Mouse (Mus musculus) embryonic facial prominence, embryonic 12.5 days (tissue): ENCODE data around the gene U2af1. TPM values are rescaled to one million over a fixed set of nuclear protein-coding genes. Genes with fewer than 3 reads are reported as not detected.

ENCODE experiments used
- ATAC-seq: fragments of 200-750 bp; cut with Nextera tagmentation; 2 replicates; pipeline ENCODE4 v1.8.0; 2017; ENCODE audit not compliant: insufficient number of reproducible peaks, insufficient read depth, low FRiP score, low TSS enrichment
- H3K27ac ChIP-seq: fragments of 300-500 bp; sonication (generic); 2 replicates; pipeline ENCODE4 v1.5.1; 2016; ENCODE audit warnings: mild to moderate bottlenecking
- H3K27me3 ChIP-seq: fragments of 300-500 bp; sonication (generic); 2 replicates; pipeline ENCODE4 v1.6.1; 2016; ENCODE audit warnings: mild to moderate bottlenecking, moderate library complexity
- H3K36me3 ChIP-seq: fragments of 300-500 bp; sonication (generic); 2 replicates; pipeline ENCODE4 v1.6.1; 2016; ENCODE audit warnings: mild to moderate bottlenecking
- H3K4me1 ChIP-seq: fragments of 300-500 bp; sonication (generic); 2 replicates; pipeline ENCODE4 v1.6.1; 2016
- H3K4me2 ChIP-seq: fragments of 300-500 bp; sonication (generic); replicated peaks from 2 replicates; pipeline ENCODE4 v1.6.1; 2016; ENCODE audit warnings: mild to moderate bottlenecking, moderate library complexity
- H3K4me3 ChIP-seq: fragments of 300-500 bp; sonication (generic); 2 replicates; pipeline ENCODE4 v1.5.1; 2016; ENCODE audit warnings: mild to moderate bottlenecking
- H3K9ac ChIP-seq: fragments of 300-500 bp; sonication (generic); 2 replicates; pipeline ENCODE4 v1.6.1; 2016; ENCODE audit warnings: mild to moderate bottlenecking, moderate library complexity
- H3K9me3 ChIP-seq: fragments of 300-500 bp; sonication (generic); 2 replicates; pipeline ENCODE4 v1.6.1; 2016; ENCODE audit warnings: mild to moderate bottlenecking, moderate library complexity
- WGBS: fragments of 180-500 bp; shearing (Covaris S2); methylation state at CpG from one replicate; pipeline ENCODE4 v1.1.7; 2016; 5-methylcytosine and 5-hydroxymethylcytosine counted together
- polyA plus RNA-seq: library from polyadenylated mRNA; unstranded; fragments of >200 nt; fragmentation: Nextera tagmentation; extraction: Ambion mirVana; gene quantifications from 2 replicates; pipeline ENCODE4 v1.2.1, GENCODE M21; 2016

Gene U2af1
- polyA plus RNA-seq, 1 experiment from 2014 or later = 378 TPM

- ATAC-seq = no peak
- Histone ChIP-seq H3K9ac (no peak overlapping the region), H3K4me3 (no peak overlapping the region), H3K36me3 (peaks cover 26% of the 10 kb centered on the region), H3K4me2 (no peak overlapping the region), H3K9me3 (no peaks in the 10 kb centered on the region), H3K4me1 (no peaks in the 10 kb centered on the region), H3K27me3 (no peaks in the 10 kb centered on the region), H3K27ac (no peak overlapping the region)
- 83% methylated on average over 8 of the region's 8 CpGs for WGBS
Measured at GRCm38 (mm10) chr17:31607256-31607951, 51.3 kb downstream of the U2af1 start.

GRCm38 (mm10) chr17:31606424-31606823 lies 52.3 kb downstream of the U2af1 start:
- Histone ChIP-seq H3K4me2 (no peak overlapping the region), H3K9ac (no peak overlapping the region), H3K27me3 (no peaks in the 10 kb centered on the region), H3K27ac (no peak overlapping the region), H3K4me3 (no peak overlapping the region), H3K9me3 (no peaks in the 10 kb centered on the region), H3K4me1 (no peaks in the 10 kb centered on the region), H3K36me3 (peaks cover 33% of the 10 kb centered on the region)
- no peak for ATAC-seq
- WGBS = 80% methylated on average over 7 of the region's 7 CpGs

DNA sequence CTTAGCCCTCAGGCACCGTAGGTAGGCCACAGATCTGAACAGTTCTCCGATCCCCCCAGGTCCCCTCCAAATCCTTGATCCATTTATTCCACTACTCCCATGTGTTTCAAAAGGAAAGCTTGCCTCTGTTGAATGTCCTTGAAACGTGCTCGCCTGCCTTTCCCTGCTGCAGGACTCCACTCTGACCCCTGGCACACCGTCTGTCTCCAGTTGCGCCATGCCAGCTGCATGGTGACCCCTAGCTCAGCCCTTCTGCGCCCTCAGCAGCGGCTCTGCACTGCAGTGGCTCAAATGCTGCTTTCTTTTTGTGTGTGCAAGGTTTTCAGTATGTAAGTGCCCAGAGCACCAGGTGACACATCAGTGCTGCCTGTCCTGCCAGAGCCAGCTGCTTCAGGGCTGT lies 60.1 kb downstream of the U2af1 start:
- ATAC-seq = no peak
- Histone ChIP-seq H3K27me3 (no peaks in the 10 kb centered on the region), H3K9ac (no peak overlapping the region), H3K27ac (no peak overlapping the region), H3K36me3 (peaks cover 40% of the 10 kb centered on the region), H3K9me3 (no peaks in the 10 kb centered on the region), H3K4me2 (no peak overlapping the region), H3K4me1 (no peaks in the 10 kb centered on the region), H3K4me3 (no peak overlapping the region)
- 84% methylated on average over 8 of the region's 8 CpGs for WGBS

DNA sequence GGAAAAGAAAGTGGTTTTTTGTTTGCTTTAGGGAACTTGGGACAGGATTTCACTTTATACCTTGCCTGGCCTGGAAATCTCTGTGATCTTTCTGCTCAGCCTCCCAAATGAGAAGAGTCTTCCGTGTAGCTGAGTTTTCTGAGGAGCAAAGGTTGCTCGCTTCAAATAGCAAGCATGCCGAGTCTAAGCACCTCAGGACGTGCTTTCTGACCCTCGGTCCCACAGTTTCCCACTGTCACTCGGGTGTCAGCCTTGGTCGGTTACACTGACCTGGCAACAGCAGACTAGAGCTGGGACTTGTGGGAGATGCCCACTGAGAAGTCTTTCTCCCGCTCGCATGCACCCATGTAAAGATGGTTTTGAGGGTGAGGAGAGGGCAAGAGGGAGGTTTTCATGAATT lies 60.7 kb downstream of the U2af1 start:
- Histone ChIP-seq H3K36me3 (peaks cover 35% of the 10 kb centered on the region), H3K4me3 (no peak overlapping the region), H3K27ac (no peak overlapping the region), H3K4me2 (no peak overlapping the region), H3K27me3 (no peaks in the 10 kb centered on the region), H3K4me1 (no peaks in the 10 kb centered on the region), H3K9ac (no peak overlapping the region), H3K9me3 (no peaks in the 10 kb centered on the region)
- ATAC-seq = no peak
- WGBS = 91% methylated on average over 9 of the region's 9 CpGs

Other genes starting within 250 kb of the U2af1 start
- gene Wdr4, start 138.9 kb downstream of the U2af1 start, polyA plus RNA-seq = 39.8 and 44.5 TPM in 2 replicates
- gene Ndufv3, start 138.8 kb downstream of the U2af1 start, polyA plus RNA-seq = 219 and 253 TPM in 2 replicates
- 26.7 and 27.1 TPM in 2 replicates for gene Pknox1, start 94.2 kb downstream of the U2af1 start, polyA plus RNA-seq
- gene Cbs, start 21.7 kb downstream of the U2af1 start, polyA plus RNA-seq = 2.0 and 2.1 TPM in 2 replicates
- 112 and 283 TPM in 2 replicates for gene Cryaa, start 18.9 kb upstream of the U2af1 start, polyA plus RNA-seq
- 13.0 and 15.8 TPM in 2 replicates for gene Sik1, start 196.9 kb upstream of the U2af1 start, polyA plus RNA-seq